Mouse (Mus musculus) cerebellum, adult 8-10 months (tissue): ENCODE results near the gene Ippk.

ENCODE experiments used
- DNase-seq: peaks from one replicate; pipeline ENCODE4 v3.0.0; 2022

Gene Ippk

GRCm38 (mm10) chr13:49485388-49485787 lies 64.3 kb downstream of the Ippk start:
- no peak for DNase-seq

DNA sequence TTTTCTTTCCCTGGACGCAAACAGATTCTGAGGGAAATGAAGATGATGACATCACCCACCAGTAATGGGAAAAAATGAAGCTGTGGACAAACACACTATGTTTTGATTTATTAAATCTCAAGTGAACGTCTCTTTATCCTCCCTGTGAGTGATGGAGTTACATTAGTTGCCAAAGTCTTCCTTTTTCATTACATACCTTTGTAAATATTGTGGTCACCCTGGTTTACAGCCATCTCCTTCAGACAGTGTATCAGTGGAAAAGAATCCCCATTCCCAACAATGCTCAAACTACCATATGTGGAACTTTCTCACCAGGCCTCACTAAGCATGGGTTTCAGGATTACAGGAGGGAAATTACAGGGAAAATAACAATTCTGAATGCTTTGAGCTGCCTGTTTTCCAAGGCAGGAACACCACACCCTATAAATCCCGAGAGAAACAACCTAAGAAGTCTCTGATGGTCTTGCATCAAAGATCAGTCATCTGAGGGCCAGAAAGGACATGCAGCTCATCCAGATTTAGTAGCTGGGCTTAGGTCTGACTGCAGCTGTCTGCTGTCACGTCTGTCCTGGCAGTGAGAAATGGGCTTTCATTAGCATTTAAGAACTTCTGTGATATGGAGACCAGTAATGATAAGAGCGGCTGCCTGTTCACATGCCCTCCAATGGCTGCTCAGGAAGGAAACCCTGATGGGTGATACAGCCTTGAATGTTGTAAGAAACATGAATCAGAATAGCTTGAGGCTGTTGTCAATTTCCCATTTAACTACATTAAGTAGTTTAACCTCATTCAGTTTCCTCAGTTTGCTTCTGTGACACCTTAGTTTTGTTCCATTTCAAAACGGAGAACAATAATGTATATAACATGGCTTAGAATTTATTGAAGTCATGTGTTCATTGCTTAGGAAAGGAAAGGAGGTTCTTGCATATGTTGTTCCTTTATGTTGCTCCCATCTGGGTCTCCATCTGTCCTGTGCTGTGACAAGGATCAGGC lies 71.6 kb downstream of the Ippk start, which contains the start of gene Tes3-ps:
TSS of gene Tes3-ps (plus strand) at position 943 of the 993 bp plus-strand sequence.
- DNase-seq, result no peak

DNA sequence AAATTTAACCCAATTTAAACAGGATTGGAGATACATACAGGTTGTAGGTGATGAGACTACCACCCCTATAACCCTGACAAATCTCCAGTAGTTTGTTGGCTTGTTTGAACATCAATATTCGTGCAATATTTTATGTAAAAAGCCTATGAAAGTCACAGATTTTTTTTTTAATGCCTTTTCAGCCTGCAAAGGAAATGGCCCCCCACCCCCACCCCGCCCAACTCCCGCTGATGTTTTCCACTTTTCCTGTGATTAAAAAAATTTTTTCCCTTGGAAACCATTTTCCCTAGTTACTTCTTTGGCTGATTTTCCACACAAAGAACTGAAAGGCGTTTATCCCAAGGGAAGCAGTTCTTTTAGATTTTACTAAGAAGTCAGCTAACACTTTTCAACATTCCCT lies 83.5 kb downstream of the Ippk start, which contains the start of gene Ecm2:
TSS of gene Ecm2 (plus strand) at position 301 of the 400 bp plus-strand sequence.
- DNase-seq, result no peak

DNA sequence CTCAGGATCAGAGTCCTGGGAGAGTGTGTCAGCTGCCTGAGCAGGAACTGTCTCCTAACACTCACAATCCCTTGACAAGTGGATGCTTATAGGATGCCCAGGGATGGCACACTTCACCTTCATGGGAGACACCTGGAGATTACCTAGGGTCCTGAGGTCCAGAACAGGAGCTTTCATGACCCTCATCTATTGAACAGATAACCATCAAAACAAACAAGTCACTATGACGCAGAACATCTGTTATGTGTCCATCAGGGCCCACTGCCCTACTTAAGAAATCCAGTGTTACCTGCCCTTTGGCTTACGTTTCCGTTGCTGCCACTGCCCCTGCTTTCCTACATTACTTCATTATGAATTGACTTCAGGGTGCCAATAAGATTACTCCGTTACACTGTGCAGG lies 84.7 kb downstream of the Ippk start:
- no peak for DNase-seq

- DNase-seq, result no peak
Observed at GRCm38 (mm10) chr13:49507176-49507575, 86.1 kb downstream of the Ippk start.
